Mouse (Mus musculus): ENCODE data around the gene Olfr1123.
"Not testable (repeated sequence)": the region's sequence is repeated elsewhere in the genome, so short reads cannot be mapped to it uniquely, and the experiment has no call there.

Olfr1123 gene

DNA sequence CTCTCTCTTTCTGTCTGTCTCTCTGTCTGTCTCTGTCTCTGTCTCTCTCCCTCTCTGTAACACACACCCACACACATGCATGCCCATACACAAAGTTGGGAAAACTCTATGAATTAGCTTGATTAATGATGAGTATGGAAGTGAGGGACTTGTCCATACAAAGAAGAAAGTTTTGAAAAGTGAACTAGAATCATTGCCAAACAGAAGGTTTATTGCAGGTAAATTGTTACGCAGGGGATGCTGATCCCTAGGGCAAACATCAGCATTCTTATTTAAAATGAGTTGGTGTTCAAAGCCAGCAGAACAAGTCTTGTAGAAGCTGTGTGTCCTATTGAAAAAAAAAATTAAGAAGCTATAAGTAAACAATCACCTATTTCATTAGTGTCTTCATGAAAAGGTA is at the start of gene Olfr1123:
Gene Olfr1123, plus strand, starts transcription at position 301 of the 400 bp plus-strand sequence.
- DNase-seq, result no peak

GRCm38 (mm10) chr2:87369595-87369994 is 46.8 kb upstream of the Olfr1123 start, which contains the start of gene Olfr1121:
Gene Olfr1121, plus strand, starts transcription at chr2:87369895.
- no peak for DNase-seq

DNA sequence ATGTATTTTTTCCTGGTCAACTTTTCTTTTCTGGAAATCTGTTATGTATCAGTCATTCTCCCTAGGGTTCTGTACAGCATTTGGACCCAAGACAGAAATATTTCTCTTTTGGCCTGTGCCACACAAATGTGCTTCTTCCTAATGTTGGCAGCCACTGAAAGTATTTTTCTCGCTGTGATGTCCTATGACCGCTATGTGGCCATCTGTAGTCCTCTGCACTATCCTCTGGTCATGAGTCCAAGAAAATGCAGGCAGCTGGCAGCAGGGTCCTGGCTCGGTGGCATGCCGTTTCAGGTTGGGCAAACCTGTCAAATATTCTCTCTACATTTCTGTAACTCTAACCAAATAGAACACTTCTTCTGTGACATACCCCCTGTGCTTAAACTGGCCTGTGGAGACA is 44.7 kb upstream of the Olfr1123 start:
- DNase-seq, result no peak

DNA sequence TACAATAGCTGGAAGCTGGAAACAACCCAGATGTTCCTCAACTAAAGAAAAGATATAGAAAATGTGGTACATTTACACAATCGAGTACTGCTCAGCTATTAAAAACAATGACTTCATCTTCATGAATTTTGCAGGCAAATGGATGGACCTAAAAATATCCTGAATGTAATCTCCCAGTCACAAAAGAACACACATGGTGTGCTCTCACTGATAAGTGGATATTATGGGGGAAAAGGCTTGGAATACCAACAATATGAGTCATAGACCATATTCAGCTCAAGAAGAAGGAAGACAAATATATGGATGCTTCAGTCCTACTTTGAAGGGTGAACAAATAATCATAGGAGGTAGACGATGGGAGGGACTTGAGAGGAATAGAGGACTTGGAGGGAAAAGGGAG is 32.5 kb upstream of the Olfr1123 start:
- DNase-seq, result no peak

DNA sequence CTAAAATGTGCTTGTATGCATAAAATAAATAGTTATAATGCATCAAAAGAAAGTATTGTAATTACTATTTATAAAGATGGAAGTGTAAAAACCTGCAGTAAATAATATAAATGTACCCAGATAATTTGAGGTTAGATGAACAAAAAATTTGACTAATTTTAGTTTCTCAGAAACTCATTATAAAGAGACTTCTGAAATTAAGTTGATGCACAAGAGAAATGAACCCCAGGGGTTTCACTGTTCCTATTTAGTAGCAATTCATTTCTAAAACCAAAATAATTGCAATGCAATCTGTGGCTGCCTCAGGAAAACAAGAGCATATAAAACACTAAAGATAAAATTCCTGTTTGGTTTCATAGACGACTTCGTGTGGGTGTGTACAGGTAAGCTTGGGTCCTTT is 30.9 kb upstream of the Olfr1123 start, which contains the start of gene Olfr1122:
Gene Olfr1122, plus strand, starts transcription at position 301 of the 400 bp plus-strand sequence.
- no peak for DNase-seq

GRCm38 (mm10) chr2:87393605-87394004 is 22.8 kb upstream of the Olfr1123 start:
- not testable (repeated sequence) for DNase-seq

DNA sequence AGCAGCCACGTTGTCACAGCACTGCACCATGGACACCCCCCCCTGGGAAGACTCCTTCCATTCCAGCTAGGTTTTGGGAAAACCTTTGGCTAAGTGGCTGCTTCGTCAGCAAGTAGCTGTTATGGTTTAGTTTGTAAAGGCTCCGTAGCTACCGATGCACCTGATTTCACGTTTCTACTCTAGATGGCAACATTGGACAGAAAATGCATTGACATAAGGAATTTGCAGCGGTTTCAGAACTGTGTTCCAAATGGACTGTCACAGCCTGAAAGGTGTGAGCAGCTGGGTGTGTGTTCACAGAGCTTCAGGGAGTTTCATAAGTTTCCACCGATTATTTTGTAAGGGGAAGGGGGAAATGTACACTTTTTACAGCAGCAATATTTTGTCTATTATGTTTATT is 21.7 kb upstream of the Olfr1123 start:
- DNase-seq, result not testable (repeated sequence)

DNA sequence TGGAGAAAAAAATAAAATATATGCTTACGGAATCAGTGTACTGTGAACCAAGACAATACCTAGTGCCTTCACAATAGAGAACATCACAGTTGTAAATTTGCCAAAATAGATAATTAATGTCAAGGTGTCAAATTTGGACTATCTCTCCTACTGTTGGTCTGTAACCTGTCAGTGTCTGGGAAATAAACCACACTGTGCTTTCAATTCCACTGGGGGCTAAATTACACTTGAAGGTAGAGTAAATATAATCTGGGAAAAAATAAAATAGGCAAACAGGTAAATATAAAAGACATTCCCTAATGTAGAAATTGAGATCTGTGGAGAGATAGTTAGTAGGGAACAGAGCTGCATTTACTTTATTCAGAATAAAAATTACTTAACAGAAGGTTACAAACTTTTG is 13.5 kb downstream of the Olfr1123 start, which contains the start of gene Olfr1124:
Gene Olfr1124, plus strand, starts transcription at position 301 of the 400 bp plus-strand sequence.
- no peak for DNase-seq

- DNase-seq, result no peak
Observed at GRCm38 (mm10) chr2:87437731-87438130, 21.3 kb downstream of the Olfr1123 start.

DNA sequence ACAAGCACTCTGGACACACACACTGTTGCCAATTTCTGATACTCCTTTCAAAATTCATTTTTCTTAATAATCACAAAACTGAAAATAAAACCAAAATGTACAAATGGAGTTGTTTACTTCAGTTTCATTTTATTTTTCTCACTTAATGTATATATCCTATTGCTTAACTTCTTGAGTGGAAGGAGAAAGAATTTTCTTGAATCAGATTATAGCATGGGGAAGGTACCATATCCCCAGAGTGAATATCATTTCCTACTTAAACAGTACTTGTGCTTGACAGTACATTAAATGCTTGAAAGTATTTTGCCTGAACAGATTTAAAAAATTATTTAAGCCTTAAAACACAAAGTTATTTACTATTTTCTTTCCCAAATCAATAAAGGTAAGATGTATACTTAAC is 37.2 kb downstream of the Olfr1123 start, which contains the start of gene Olfr1126:
Gene Olfr1126, plus strand, starts transcription at position 301 of the 400 bp plus-strand sequence.
- DNase-seq, result no peak

- no peak for DNase-seq
Observed at GRCm38 (mm10) chr2:87461769-87462168, 45.3 kb downstream of the Olfr1123 start.
